Mouse (Mus musculus) adrenal gland, postnatal 14 days (tissue): ENCODE results near the gene Spef1. TPM values are rescaled to one million over a fixed set of nuclear protein-coding genes. Genes with fewer than 3 reads are reported as not detected.

Experiments used
- total RNA-seq: library from RNA; stranded (reverse); gene quantifications from 2 replicates; pipeline ENCODE4 v1.2.3, GENCODE M21; 2021

The Spef1 gene
- total RNA-seq, 1 experiment from 2014 or later, result 7.5 TPM

Other genes starting within 250 kb of the Spef1 start
- 9.2 and 12.9 TPM in 2 replicates for gene Gfra4, start 144.2 kb downstream of the Spef1 start, total RNA-seq
- gene Adam33, start 123.5 kb downstream of the Spef1 start, total RNA-seq, result 4.4 and 4.5 TPM in 2 replicates
- 2.3 and 8.2 TPM in 2 replicates for gene Siglec1, start 100.5 kb downstream of the Spef1 start, total RNA-seq
- gene Hspa12b, start 60.0 kb downstream of the Spef1 start, total RNA-seq, result 23.3 and 26.1 TPM in 2 replicates
- gene Gm11037, start 53.8 kb downstream of the Spef1 start, total RNA-seq, result not detected in 2 replicates
- gene 1700037H04Rik, start 27.2 kb downstream of the Spef1 start, total RNA-seq, result 69.4 and 79.8 TPM in 2 replicates
- gene Cenpb, start 7.2 kb downstream of the Spef1 start, total RNA-seq, result 65.6 and 70.4 TPM in 2 replicates
- 16.1 and 17.8 TPM in 2 replicates for gene Cdc25b, start 333 bp downstream of the Spef1 start, total RNA-seq
- gene Ap5s1, start 19.8 kb upstream of the Spef1 start, total RNA-seq, result 17.3 and 17.7 TPM in 2 replicates
- 44.8 and 45.4 TPM in 2 replicates for gene Mavs, start 46.8 kb upstream of the Spef1 start, total RNA-seq
- gene Pank2, start 75.2 kb upstream of the Spef1 start, total RNA-seq, result 56.5 and 58.5 TPM in 2 replicates
- gene Rnf24, start 165.6 kb upstream of the Spef1 start, total RNA-seq, result 6.6 and 10.2 TPM in 2 replicates